Mouse (Mus musculus): ENCODE data around the gene Zfp661.

- no peak for TF ChIP-seq GATA1 (IDR thresholded peaks at IDR 0.05; ENCODE audit: low read length)
- TF ChIP-seq TAL1 (IDR thresholded peaks at IDR 0.05; ENCODE audit: low read length), result no peak
These were observed 27.6 kb downstream of the Zfp661 start for GRCm38 (mm10) chr2:127559070-127559966.

Measured in erythroblast, embryonic 14.5 days (primary cell).